Mouse (Mus musculus) C2C12 (cell line): ENCODE measurements around the gene Irf3. TPM values are rescaled to one million over a fixed set of nuclear protein-coding genes. Genes with fewer than 3 reads are reported as not detected.

ENCODE experiments used
- H3K27me3 ChIP-seq: one replicate; pipeline ENCODE4 v1.6.1; 2011; ENCODE audit not compliant: control insufficient read depth, insufficient read depth, insufficient read length
- H3K36me3 ChIP-seq: one replicate; pipeline ENCODE4 v1.6.1; 2011; ENCODE audit not compliant: control insufficient read depth, insufficient read depth
- H3K4me3 ChIP-seq: one replicate; pipeline ENCODE4 v1.5.1; 2011; ENCODE audit warnings: mild to moderate bottlenecking, control low read depth; ENCODE audit not compliant: poor library complexity, insufficient read depth, severe bottlenecking
- H3K79me2 ChIP-seq: one replicate; pipeline ENCODE4 v1.6.1; 2011; ENCODE audit not compliant: control insufficient read depth, insufficient read depth
- H3K79me3 ChIP-seq: one replicate; pipeline ENCODE4 v1.6.1; 2011; ENCODE audit warnings: low read depth, control low read depth
- H3ac ChIP-seq: one replicate; pipeline ENCODE3; 2011; ENCODE audit warnings: low read depth; ENCODE audit not compliant: control insufficient read depth, insufficient read length
- CEBPB ChIP-seq: IDR thresholded peaks from one replicate; pipeline ENCODE4 v1.6.1; 2011; ENCODE audit warnings: low read depth, mild to moderate bottlenecking, control low read depth, moderate library complexity
- CTCF ChIP-seq: IDR thresholded peaks from one replicate; pipeline ENCODE4 v1.5.1; 2011; ENCODE audit not compliant: control insufficient read depth, insufficient read depth, insufficient read length
- FOSL1 ChIP-seq: IDR thresholded peaks from one replicate; pipeline ENCODE4 v1.8.0; 2011; ENCODE audit warnings: mild to moderate bottlenecking, low read length; ENCODE audit not compliant: poor library complexity, insufficient read depth, severe bottlenecking
- MAX ChIP-seq: IDR thresholded peaks from one replicate; pipeline ENCODE4 v1.6.1; 2011; ENCODE audit warnings: mild to moderate bottlenecking, control low read depth
- MYOD1 ChIP-seq: IDR thresholded peaks from one replicate; pipeline ENCODE4 v1.6.1; 2011; ENCODE audit warnings: low read depth; ENCODE audit not compliant: control insufficient read depth, insufficient read length
- MYOG ChIP-seq: IDR thresholded peaks from one replicate; pipeline ENCODE4 v1.6.1; 2011; ENCODE audit not compliant: control insufficient read depth, insufficient read length; ENCODE audit errors: extremely low read depth
- USF1 ChIP-seq: IDR thresholded peaks from one replicate; pipeline ENCODE4 v1.6.1; 2011; ENCODE audit warnings: low read depth, mild to moderate bottlenecking, control low read depth, moderate library complexity
- polyA plus RNA-seq: library from polyadenylated mRNA; unstranded; fragments of >200 nt; fragmentation: generic; extraction: Trizol; gene quantifications from one replicate; pipeline ENCODE4 v1.2.1, GENCODE M21; 2012; ENCODE audit warnings: missing spikeins

The Irf3 gene
- polyA plus RNA-seq, 1 experiment: 43.7 TPM

GRCm38 (mm10) chr7:44985595-44986191 is 11.8 kb upstream of the Irf3 start:
- peak overlapping the region; percentile 97 for H3K4me3 ChIP-seq
- peaks cover 30% of the 10 kb centered on the region for H3K36me3 ChIP-seq
- H3K79me3 ChIP-seq: peaks cover 47% of the 10 kb centered on the region
- H3K27me3 ChIP-seq: no peaks in the 10 kb centered on the region
- no peak for TF ChIP-seq MYOD1
- peak; percentile 38 for TF ChIP-seq CTCF
- peak; percentile 40 for TF ChIP-seq MAX
- TF ChIP-seq CEBPB: no peak
- TF ChIP-seq USF1: peak; percentile 0
- peaks cover 86% of the 10 kb centered on the region for H3K79me2 ChIP-seq
- H3ac ChIP-seq: peak overlapping the region; percentile 83

DNA sequence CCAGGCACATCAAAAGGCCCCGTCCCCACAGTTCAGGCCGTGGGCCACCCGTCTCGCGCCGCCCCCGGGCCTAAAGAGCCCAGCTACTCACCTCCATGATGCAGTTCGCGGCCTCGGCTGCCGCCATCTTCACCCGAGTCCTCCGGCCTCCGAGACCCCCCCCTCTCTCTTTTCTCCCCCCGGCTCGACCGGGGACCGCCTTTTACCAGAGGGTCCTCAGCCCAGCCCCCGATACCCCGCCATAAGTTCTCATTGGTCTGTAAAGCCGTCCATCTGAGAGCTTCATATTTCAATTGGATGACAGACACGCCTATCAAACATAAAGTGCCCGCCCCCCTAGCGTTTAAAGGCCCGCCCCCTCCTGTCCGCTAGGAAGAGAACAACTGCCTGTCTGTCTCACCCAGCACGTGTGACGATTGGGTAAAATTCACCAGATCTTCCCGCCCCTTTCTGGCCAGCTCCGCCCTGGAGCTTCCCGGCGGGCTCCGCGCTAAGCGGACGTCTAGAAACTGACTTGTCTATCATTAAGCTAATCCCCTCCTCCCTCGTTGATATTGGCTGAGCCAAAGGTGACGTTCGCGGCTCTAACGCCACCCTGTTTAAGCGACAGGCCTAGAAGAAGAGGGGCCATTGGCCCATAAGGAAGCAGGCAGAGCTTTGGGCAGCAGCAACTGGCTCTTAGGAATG is 11.1 kb upstream of the Irf3 start, which contains the start of gene Prmt1:
Gene Prmt1, minus strand, starts transcription at position 377 of the 687 bp plus-strand sequence.
- TF ChIP-seq MYOG (no peak), USF1 (peak; percentile 2), FOSL1 (no peak), MAX (peak; percentile 4), MYOD1 (no peak), CTCF (no peak), CEBPB (no peak)
- H3K79me2 ChIP-seq: peaks cover 80% of the 10 kb centered on the region
- H3K79me3 ChIP-seq: peaks cover 44% of the 10 kb centered on the region
- H3K4me3 ChIP-seq: peak within 1 kb of the TSS; percentile 97
- H3K27me3 ChIP-seq: no peaks in the 10 kb centered on the region
- H3K36me3 ChIP-seq: peaks cover 29% of the 10 kb centered on the region
- H3ac ChIP-seq: peak within 1 kb of the TSS; percentile 85

DNA sequence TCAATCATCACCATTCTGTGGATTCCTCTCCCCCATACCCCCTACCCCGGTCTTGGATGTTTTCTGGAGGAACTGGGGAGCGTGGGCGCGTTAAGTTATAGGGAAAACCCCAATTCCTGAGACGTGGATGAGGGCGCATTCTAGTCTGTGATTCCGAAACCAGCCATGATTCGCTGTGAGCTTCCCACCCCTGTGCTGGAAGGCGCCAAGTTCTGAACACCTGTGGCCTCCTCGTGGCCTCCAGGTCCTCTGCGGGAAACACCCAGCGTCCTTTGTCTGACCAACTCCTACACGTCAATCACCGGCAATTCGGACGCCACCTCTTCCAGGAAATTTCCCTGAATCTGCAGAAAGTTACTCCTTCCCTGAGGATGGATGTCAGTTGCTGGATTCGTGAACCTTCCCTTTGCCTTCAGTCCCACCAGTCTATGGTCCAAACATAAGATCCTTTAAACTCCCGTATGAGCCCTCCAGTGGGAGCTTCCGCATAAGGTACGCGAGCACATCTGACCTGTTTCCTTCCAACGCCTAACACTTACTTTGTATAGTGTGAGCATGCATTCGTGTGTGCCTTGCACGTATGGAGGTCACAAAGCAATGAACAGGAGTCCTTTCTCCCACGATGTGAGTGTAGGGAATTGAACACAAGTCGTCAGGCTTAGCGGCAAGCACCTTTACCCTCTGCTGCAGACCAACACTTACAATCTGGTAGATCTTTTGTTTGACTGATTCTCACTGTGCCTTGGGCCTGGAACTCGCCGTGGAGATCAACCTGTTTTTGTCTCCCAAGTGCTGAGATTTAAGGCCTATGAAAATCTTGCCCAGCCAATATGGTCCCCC is 10.3 kb upstream of the Irf3 start:
- Histone ChIP-seq H3K36me3 (peaks cover 21% of the 10 kb centered on the region), H3ac (peak overlapping the region; percentile 85), H3K79me3 (peaks cover 37% of the 10 kb centered on the region), H3K27me3 (no peaks in the 10 kb centered on the region), H3K79me2 (peaks cover 72% of the 10 kb centered on the region), H3K4me3 (peak overlapping the region; percentile 48)
- TF ChIP-seq MYOD1: no peak
- no peak for TF ChIP-seq CTCF
- peak; percentile 54 for TF ChIP-seq MAX
- no peak for TF ChIP-seq FOSL1
- no peak for TF ChIP-seq USF1
- TF ChIP-seq MYOG: no peak
- TF ChIP-seq CEBPB: no peak

DNA sequence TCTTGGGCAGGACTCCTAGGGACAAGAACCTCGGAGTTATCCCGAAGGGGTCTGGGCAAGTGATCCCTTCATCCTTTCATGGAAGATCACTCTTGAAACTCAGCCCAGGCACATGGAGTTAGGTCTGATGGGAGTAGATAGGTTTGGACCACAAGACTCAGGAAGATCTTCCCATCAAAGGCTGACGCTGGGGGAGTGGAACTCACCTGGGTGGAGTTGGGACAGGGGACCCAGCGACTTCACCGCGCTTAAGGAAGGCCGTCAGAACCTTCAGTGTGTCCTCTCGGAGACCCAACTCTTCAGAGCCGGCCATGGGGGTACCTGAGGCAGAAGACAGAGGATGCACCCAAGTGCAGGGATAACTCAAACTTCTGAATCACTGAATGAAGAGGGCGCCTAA is 776 bp upstream of the Irf3 start:
- TF ChIP-seq CEBPB (no peak), MAX (no peak), CTCF (no peak), FOSL1 (no peak), MYOD1 (no peak), MYOG (no peak), USF1 (no peak)
- Histone ChIP-seq H3ac (peak overlapping the region; percentile 94), H3K27me3 (no peaks in the 10 kb centered on the region), H3K36me3 (peaks cover 19% of the 10 kb centered on the region), H3K79me3 (peaks cover 18% of the 10 kb centered on the region), H3K79me2 (peaks cover 41% of the 10 kb centered on the region), H3K4me3 (peak overlapping the region; percentile 79)

GRCm38 (mm10) chr7:44997940-44998428 is 536 bp downstream of the Irf3 start:
- H3K79me3 ChIP-seq: peaks cover 18% of the 10 kb centered on the region
- peak overlapping the region; percentile 79 for H3K4me3 ChIP-seq
- peak overlapping the region; percentile 75 for H3ac ChIP-seq
- H3K79me2 ChIP-seq: peaks cover 46% of the 10 kb centered on the region
- H3K36me3 ChIP-seq: peaks cover 27% of the 10 kb centered on the region
- TF ChIP-seq CEBPB: no peak
- no peak for TF ChIP-seq MAX
- TF ChIP-seq CTCF: no peak
- TF ChIP-seq USF1: no peak
- TF ChIP-seq MYOG: no peak
- no peak for TF ChIP-seq MYOD1
- no peak for TF ChIP-seq FOSL1
- H3K27me3 ChIP-seq: no peaks in the 10 kb centered on the region
